Mouse (Mus musculus) embryonic stem cell, embryonic (primary cell): Measurements from ENCODE around the gene Ccdc70.
"Not testable (repeated sequence)": the region's sequence is repeated elsewhere in the genome, so short reads cannot be mapped to it uniquely, and the experiment has no call there.

Source experiments
- CTCF ChIA-PET, 4 experiments: fragments of 300-600 bp in 2 of 4; fragments of 350-600 bp in 2 of 4; sonication (Branson Sonifier 250); formaldehyde crosslinking; loops; one replicate each; lab custom pipeline; 2022; ENCODE audit warnings: inconsistent platforms in 2 of 4; lab: Charles Lee
- POLR2A ChIA-PET, 4 experiments: fragments of 300-600 bp in 2 of 4; fragments of 350-600 bp in 2 of 4; sonication (Branson Sonifier 250); formaldehyde crosslinking; loops; one replicate each; lab custom pipeline; 2022; ENCODE audit warnings: antibody characterized with exemption in 4 of 4, inconsistent platforms in 1 of 4; lab: Charles Lee

Gene Ccdc70

DNA sequence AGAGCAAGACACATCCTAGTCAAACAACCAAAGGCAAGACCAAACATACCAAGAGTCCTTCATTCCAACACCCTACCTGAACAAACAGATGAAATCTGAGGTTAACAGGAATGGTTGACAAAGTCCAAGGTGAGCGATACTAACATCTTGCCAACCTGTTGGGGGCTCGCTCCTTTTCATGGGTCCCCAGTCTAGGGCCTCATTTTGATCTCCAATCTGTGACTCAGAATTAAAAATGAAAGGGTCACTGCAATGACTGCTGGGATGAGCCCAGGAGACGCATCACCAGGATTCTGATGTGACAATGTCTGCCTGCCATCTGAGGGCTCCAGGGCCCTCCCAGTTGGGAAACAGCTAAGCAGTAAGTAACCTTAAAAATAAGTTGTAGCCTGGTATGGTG is at the start of gene Ccdc70:
Gene Ccdc70, plus strand, starts transcription at position 301 of the 400 bp plus-strand sequence.
- ChIA-PET CTCF (no interaction called here), POLR2A (no interaction called here)

DNA sequence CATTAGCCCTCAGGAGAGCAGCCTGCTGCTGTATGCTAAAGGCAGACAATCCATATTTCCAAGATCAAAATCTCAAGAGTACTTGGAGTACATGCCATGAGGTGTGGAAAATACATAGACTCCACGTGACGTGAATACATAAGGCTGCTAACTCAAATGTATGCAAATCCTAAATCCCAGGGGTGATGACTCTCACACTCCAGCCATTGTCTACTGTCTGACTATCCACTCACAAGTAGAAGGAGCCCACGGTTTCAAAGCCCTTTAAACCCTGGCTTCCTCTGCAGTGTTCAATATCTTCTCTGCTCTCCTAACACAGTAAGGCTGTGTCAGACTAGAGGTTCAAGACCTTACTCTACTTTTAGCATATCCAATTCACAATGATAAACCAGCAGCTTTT is 38.8 kb upstream of the Ccdc70 start:
- CTCF ChIA-PET, result not testable (repeated sequence)

DNA sequence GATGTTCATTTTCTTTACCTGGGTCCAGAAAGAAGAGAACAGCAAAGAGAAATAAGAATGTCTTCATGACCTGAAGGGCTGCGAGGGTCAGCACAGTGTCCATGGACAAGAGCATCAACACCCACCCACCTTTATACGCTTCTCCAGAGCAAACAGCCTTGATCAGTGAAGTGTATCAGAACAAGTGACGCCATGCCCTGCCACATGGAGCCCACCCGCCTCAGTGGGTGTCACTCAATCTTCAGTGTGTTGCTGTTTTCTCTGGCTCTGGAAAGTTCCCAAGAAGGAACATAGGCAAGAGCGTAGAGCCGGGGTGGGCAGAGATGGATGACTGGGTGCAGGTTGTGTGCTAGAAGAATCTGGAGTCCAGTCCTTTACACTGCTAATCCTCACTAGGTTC is 37.0 kb upstream of the Ccdc70 start, which contains the start of gene Defb15:
Gene Defb15, minus strand, starts transcription at position 101 of the 400 bp plus-strand sequence.
- POLR2A ChIA-PET, result no interaction called here
- CTCF ChIA-PET, result no interaction called here

More for the DNA sequence above, 38.8 kb upstream of the Ccdc70 start:
- POLR2A ChIA-PET, result not testable (repeated sequence)

DNA sequence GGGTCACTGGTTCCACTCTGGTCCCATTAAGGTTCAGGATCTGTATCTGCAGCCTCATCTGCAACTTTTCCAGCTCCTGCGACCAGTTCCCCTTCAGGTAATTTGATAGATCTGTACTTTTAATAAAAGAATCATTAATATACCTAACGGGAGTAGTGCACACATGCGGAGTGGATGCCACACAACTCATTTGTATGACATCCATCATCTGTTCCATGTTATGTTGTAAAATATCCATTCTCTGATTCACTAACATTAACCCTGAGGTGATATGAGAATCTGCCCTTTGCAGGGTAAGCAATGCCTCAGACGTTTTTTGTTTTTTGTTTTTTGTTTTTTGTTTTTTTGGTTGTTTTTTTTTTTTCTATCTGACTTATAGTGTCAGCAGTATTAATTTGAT is 31.5 kb upstream of the Ccdc70 start, which contains the start of gene Defb35:
Gene Defb35, plus strand, starts transcription at position 301 of the 400 bp plus-strand sequence.
- POLR2A ChIA-PET, CTCF ChIA-PET: not testable (repeated sequence)

DNA sequence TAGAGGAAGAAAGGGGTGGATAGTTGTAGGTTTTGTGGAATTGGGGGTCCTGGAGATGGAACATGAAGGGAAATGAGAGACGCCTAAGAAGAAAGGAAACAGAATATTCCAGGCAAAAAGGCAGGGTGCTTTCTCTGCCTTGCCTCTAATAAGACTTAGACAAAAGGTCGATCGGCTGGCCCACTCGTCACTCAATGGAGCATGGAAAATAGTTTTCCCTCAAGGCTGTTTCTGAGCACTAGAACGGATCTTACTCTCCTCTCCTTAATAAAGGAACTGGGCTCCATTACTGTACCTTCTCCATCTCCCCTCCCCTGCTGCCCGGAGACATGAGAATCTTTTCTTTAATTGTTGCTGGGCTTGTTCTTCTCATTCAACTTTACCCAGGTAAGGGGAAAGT is 23.1 kb upstream of the Ccdc70 start, which contains the start of gene Defb13:
Gene Defb13, plus strand, starts transcription at position 301 of the 400 bp plus-strand sequence.
- CTCF ChIA-PET, result no interaction called here
- POLR2A ChIA-PET, result no interaction called here

DNA sequence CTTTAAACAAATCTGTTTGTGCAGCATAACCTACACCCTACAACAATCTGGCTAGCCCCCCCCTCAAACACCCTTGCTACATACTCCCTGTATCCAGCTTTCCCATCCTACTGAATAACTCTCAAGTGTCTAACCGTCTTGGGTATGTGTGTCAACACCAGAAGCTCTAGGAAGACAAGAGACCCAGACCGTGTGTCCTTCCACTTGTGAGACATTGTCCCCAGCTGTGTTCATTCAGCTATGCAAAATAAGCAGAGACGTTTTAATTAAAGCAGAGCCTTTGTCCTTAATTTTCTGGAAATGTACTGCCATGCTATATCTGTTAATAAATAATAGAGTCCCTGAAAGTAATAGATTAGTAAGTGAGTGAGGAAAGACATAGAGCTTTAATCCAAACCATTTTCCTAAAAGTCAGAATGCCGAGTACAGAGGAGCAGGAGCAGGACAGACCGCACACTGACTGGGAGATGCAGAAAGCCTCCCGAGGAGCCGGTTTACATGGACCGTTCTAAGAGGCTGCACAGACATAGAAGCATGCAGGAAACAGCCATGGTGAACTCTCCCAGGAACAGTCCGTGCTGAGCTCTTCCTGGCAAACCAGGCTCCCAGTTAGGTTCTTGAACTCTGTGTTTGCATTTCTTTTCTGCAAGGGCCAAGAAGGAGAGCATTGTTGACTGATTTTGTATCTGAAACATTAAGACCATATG is 22.1 kb upstream of the Ccdc70 start:
- ChIA-PET POLR2A (interaction anchor here in 1 of 4 experiments (0.6 to 1.1 kb wide), 2 partner anchors 20 to 79 kb away, joined by 3 read pairs; no protein-coding TSS in a partner anchor), CTCF (interaction anchor here in 2 of 4 experiments (0.5 to 0.8 kb wide), 2 partner anchors 85 to 177 kb away, joined by 3 read pairs; partner anchors contain the start of gene Nek5 (in 1 of the 2))

DNA sequence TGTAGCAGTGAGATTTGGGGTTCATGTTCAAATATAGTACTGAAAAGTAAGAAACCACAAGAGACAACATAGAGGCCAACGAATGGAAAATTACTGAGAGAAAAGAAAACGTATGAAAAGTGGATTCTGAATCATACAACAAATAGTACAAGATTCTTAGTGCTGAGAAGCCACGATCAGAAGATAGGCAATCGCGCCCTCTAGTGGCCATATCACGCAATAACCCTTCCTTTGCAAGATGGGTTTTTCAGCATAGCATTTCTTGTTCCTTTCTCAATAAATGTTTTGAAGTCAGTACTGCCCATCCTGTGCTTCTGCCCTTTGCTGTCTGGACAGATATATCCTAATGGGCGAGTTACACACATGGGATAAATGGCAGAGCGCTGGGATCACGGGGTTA is 14.3 kb upstream of the Ccdc70 start:
- POLR2A ChIA-PET, result interaction anchor here in 1 of 4 experiments (1.2 kb wide), 1 partner anchor 9 kb away, joined by 3 read pairs; no protein-coding TSS in a partner anchor
- CTCF ChIA-PET, result interaction anchor here in 2 of 4 experiments (1.3 kb wide), 2 partner anchors 199 kb away, joined by 3 to 6 read pairs; no protein-coding TSS in a partner anchor

DNA sequence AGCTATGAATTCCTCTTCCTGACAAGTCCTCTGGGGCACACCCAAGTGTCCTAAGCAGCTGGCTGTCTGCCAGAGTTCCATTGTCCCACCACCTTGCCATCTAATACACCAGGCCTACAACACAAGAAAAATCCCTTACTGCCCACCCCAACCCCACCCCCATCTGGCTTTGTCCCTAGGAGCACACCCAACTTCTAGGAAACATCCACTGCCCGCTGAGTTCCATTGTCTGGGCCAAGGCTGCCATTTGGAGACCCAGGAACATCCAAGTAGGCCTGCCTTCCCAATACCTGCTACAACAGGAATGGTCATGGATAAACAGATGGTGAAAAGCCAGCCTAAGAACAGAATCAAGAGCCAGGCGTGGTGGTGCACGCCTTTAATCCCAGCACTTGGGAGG is 13.2 kb upstream of the Ccdc70 start:
- ChIA-PET CTCF (interaction anchor here in 2 of 4 experiments (1.3 kb wide), 2 partner anchors 200 kb away, joined by 3 to 6 read pairs; no protein-coding TSS in a partner anchor), POLR2A (interaction anchor here in 2 of 4 experiments (0.5 to 1.2 kb wide), 2 partner anchors 8 to 210 kb away, joined by 3 to 4 read pairs; partner anchors contain the start of gene Nek3 (in 1 of the 2))

DNA sequence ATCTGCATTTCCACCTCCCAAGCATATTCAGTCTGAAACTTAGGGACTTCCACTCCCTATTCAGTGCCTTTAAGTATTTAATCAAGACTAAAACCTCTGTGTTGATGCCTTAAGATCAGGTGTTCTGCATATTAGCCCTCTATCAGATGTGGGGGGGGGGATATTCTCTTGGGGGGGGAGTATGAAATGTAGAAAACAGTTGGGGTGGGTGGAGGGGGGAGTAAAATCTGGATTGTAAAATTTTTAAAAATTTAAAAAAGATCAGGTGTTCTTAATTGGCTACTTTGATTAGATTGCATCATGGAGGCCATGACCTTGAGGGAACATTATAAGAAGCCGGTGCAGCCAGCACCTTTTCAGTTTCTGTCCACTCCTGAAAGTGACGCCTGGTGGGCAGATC is 11.2 kb upstream of the Ccdc70 start, which contains the start of gene Fam90a1a:
Gene Fam90a1a, plus strand, starts transcription at position 301 of the 400 bp plus-strand sequence.
- ChIA-PET POLR2A (no interaction called here), CTCF (interaction anchor here in 1 of 4 experiments (0.6 kb wide), 2 partner anchors 18 to 38 kb away, joined by 3 to 4 read pairs; no protein-coding TSS in a partner anchor)

DNA sequence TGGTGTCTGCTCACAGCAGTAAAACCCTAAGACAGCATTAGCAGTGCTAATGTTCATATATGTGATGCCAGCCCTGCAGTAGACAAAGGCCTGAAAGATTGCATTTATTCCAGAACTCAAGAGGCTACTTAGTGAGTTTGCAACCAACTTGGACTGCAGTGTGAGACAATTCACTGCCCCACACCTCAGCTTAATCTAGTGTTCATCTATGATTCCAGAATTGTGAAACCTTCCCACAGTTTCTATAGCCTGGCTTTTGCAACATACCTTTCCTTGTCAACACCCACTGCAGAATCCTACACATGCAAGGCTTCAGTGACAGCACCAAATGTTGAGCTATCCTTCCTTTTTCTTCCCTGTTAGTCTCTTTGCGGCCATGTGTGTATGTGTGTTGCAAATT is 2.9 kb upstream of the Ccdc70 start:
- CTCF ChIA-PET, result no interaction called here
- POLR2A ChIA-PET, result no interaction called here

DNA sequence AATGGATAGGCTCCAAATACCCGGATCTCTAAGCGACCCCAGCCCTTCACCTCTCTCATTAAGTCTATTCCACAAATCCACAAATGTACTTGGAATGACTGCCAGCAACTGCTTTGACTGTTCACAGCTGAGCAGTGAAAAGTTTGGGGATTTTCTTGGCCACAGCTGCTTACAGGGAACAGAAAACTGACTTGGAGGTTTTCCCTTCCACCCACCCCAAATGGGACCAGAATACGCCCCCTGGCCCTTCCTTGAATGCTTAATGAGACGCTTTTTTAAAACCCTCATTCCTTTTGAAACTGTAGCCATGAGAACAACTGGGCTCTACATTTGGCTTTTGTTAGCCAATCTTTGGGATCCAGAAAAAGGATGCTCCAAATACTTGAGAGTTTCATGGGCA is 8.6 kb downstream of the Ccdc70 start:
- POLR2A ChIA-PET, result no interaction called here
- CTCF ChIA-PET, result interaction anchor here in 1 of 4 experiments (0.7 kb wide), 1 partner anchor 806 kb away, joined by 3 read pairs; no protein-coding TSS in a partner anchor

DNA sequence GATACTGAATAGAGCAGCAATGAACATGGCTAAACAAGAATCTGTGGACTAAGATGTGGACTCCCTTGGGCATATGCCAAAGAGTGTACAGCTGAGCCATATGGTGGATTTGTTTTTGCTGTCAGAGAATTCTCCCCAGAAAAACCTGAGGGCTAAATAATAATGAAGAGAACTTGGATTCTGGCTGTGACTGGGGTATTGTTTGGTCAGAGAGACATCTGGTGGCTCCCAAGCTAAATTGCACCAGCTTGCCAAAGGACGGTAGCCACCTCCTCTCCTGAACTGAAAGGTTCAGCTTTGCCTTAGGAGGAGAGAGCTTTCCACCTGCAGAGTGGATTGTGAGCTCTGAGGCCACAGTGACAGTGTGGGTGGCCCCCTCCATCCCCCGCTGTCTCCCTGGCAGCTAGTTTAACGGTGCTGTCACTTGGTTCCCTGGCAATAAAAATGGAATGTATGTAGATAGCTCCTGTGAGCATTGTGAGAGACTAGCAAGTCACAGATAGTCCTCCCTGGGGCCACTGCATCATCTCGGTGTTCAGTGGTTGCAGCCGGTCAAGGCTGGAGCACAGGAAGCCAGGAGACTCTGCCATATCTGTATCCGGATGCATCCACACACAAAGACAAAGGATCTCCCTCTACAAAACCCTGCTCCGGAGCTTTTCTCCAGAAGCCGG is 12.2 kb downstream of the Ccdc70 start:
- POLR2A ChIA-PET, result interaction anchor here in 3 of 4 experiments (1.0 to 1.6 kb wide), 5 partner anchors 20 to 224 kb away, joined by 3 to 6 read pairs (median 4); partner anchors contain the start of genes Alg11 (in 1 of the 3) and Ckap2 (in 1 of the 3)

DNA sequence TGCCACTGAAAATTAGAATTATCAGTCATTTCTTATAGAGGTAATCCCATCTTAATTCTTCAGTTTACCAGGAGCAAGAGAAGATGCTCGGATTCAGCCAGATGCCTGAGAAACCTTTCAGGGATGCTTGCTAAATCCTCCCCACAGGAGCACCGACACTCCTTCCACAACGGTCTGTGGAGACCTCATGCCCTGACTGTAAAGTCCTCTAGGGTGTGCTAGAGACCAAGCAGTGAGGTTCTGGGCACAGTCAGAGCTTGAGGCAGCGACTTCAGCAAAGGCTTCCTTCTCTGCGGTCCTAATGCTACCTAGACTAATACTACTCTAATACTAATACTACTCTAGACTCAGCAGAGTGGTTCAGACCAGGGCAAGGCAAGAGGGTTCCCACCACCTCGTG is 22.6 kb downstream of the Ccdc70 start:
- ChIA-PET POLR2A (no interaction called here), CTCF (interaction anchor here (0.5 to 1.9 kb wide), 16 partner anchors 10 to 630 kb away, joined by 3 to 11 read pairs (median 4); partner anchors contain the start of genes Nek3 (in 2 of the 4), Alg11 (in 1 of the 4), Atp7b (in 1 of the 4) and Nek5 (in 1 of the 4))

More for the DNA sequence above, 12.2 kb downstream of the Ccdc70 start:
- CTCF ChIA-PET, result interaction anchor here (0.5 to 1.6 kb wide), 18 partner anchors 9 to 973 kb away, joined by 3 to 14 read pairs (median 3); partner anchors contain the start of gene Nek5 (in 1 of the 4)

DNA sequence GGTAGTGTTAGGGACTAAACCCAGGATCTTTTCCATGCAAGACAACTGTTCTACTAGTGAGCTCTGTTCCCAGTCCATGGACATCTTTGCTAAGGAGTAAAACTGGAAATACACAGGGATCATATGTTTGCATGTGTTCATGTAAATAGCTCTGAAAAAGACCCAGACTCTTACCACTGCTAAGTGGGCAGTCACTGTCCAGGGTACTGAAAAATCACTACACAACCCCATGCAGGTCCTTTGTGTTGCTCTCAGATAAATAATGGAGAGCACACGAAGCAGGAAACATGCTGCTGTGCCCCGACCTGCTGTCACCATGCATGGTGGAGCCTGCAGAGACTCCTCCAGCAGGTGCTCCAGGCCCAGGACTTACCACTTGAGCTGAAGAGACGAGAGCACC is 25.6 kb downstream of the Ccdc70 start:
- ChIA-PET CTCF (interaction anchor here in 2 of 4 experiments (0.6 to 1.0 kb wide), 2 partner anchors 13 to 114 kb away, joined by 3 read pairs; no protein-coding TSS in a partner anchor), POLR2A (interaction anchor here in 3 of 4 experiments (0.6 to 0.8 kb wide), 3 partner anchors 10 to 546 kb away, joined by 3 to 6 read pairs (median 5); partner anchors contain the start of gene Nek5 (in 1 of the 3))

DNA sequence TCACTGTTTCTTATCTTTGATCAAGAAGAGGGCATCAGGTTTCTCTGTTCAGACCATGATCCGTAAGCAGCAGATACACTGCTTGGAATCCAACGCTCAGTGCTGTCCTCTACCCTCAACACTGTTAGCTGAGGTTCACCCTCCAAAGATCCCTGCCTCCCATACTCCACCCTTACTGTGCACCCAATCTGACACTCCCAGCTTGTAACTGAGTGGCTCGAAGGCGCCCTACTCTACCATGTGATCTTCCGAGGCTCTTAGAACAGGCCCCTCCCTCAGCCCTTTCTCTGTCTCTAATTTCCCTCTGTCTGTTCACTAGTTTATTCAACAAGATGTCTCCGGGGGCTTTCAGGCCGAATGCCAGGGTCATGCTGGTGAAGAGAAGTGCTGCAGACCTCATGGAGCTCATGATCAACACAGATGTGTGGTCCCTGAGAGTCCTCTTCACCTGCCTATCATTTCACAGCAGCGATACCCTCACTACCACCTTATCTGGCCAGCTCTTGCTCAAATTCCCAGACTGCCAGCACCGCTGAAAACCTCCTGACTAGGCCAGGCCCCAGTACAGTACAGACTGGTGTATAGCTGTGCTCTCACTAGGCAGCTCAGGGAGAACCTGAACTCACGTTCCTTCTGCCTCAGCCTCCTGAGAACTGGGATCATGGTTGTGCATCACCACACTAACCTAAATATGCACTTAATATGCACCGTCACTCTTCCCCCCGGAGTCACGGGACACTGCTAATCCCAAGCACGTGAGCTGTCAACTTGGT is 35.4 kb downstream of the Ccdc70 start:
- ChIA-PET POLR2A (interaction anchor here in 2 of 4 experiments (0.7 to 1.0 kb wide), 3 partner anchors 10 to 181 kb away, joined by 3 to 5 read pairs (median 3); partner anchors contain the start of genes Alg11 (in 1 of the 2), Atp7b (in 1 of the 2) and Ckap2 (in 1 of the 2)), CTCF (no interaction called here)

DNA sequence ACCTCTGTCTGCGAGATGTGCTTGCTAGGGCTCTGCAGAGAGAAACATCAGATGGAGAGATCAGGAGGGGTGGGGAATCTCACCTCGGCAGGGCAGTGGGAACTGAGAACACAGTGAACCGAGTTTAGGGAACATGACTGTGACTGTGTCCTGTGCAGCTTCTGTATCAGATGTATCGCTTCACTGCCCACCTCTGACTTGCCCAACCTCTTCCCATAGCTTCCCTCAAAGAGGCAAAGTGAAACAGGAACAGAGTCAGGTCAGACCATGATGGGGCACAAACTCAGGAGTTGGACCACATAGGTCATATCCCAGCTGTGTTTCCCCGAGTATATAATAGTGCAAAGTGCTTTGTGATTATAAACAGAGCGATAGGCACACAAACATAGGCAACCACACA is 36.8 kb downstream of the Ccdc70 start:
- CTCF ChIA-PET, result interaction anchor here in 2 of 4 experiments (0.6 to 1.3 kb wide), 2 partner anchors 14 to 25 kb away, joined by 3 read pairs; no protein-coding TSS in a partner anchor

DNA sequence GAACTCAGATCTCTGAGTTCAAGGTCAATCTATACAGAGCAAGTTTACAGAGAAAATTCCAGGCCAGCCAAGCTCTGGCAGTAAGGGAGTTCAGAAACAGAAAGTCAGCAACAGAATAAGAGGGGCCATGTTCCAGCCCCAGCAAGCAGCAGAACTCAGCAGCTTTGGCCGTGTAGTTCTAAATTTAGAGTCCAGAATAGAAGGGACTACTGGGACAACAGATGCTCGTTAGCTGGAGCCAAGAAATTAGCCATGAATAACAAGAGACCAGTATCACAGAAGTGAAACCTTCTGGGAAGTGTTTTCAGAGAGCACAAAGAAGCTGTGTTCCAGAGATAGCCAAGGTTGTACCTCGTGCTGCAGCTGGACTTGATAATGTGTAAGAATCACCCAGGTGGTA is 39.8 kb downstream of the Ccdc70 start:
- ChIA-PET POLR2A (no interaction called here), CTCF (no interaction called here)

More for the DNA sequence above, 36.8 kb downstream of the Ccdc70 start:
- POLR2A ChIA-PET, result interaction anchor here in 1 of 4 experiments (0.9 kb wide), 1 partner anchor 54 kb away, joined by 3 read pairs; the partner anchor contains the start of genes Alg11 and Atp7b
